Mouse (Mus musculus): ENCODE results near the gene Hagh.
A peak's percentile ranks its signal among the peaks of the same experiment; 100 is the strongest.

Hagh gene

GRCm38 (mm10) chr17:24887291-24888080, 47.5 kb downstream of the Hagh start:
- no peak for DNase-seq

GRCm38 (mm10) chr17:24888862-24889261, 48.9 kb downstream of the Hagh start:
- no peak for DNase-seq

GRCm38 (mm10) chr17:24890151-24891092, 50.5 kb downstream of the Hagh start:
- DNase-seq = no peak

- DNase-seq = no peak
Observed at GRCm38 (mm10) chr17:24891321-24891720, 51.4 kb downstream of the Hagh start.

- DNase-seq = no peak
Observed at GRCm38 (mm10) chr17:24892785-24893184, 52.8 kb downstream of the Hagh start.

- peak; percentile 17 for DNase-seq
Observed at GRCm38 (mm10) chr17:24893276-24893675, 53.3 kb downstream of the Hagh start.

- peak; percentile 13 for DNase-seq
Observed at GRCm38 (mm10) chr17:24894061-24894994, 54.4 kb downstream of the Hagh start.

GRCm38 (mm10) chr17:24894995-24895547, 55.1 kb downstream of the Hagh start, which contains the start of the genes Eme2 and Mrps34:
TSS of gene Eme2 (minus strand) at chr17:24895087.
TSS of gene Mrps34 (plus strand) at chr17:24895116.
- peak; percentile 87 for DNase-seq

- no peak for DNase-seq
Observed at GRCm38 (mm10) chr17:24895571-24896240, 55.8 kb downstream of the Hagh start.

GRCm38 (mm10) chr17:24896241-24896992, 56.5 kb downstream of the Hagh start, which contains the start of gene Nme3:
TSS of gene Nme3 (plus strand) at chr17:24896500.
- peak; percentile 85 for DNase-seq

- DNase-seq = peak; percentile 26
Observed at GRCm38 (mm10) chr17:24896993-24897269, 57.0 kb downstream of the Hagh start.

- peak; percentile 14 for DNase-seq
Observed at GRCm38 (mm10) chr17:24897600-24897999, 57.7 kb downstream of the Hagh start.

GRCm38 (mm10) chr17:24898041-24898854, 58.3 kb downstream of the Hagh start:
- DNase-seq = no peak

GRCm38 (mm10) chr17:24899153-24899552, 59.2 kb downstream of the Hagh start:
- DNase-seq = no peak

- DNase-seq = no peak
Observed at GRCm38 (mm10) chr17:24900014-24900413, 60.1 kb downstream of the Hagh start.

- no peak for DNase-seq
Observed at GRCm38 (mm10) chr17:24902124-24902523, 62.2 kb downstream of the Hagh start.

GRCm38 (mm10) chr17:24902671-24903474, 62.9 kb downstream of the Hagh start:
- peak; percentile 50 for DNase-seq

- no peak for DNase-seq
Observed at GRCm38 (mm10) chr17:24903767-24904166, 63.8 kb downstream of the Hagh start.

GRCm38 (mm10) chr17:24907591-24907990, 67.6 kb downstream of the Hagh start:
- DNase-seq = no peak

Measured in kidney, adult 9 months (tissue).